Mouse (Mus musculus) regulatory T cell (primary cell): ENCODE data around the gene Rbm10.

Source experiments
- in situ Hi-C: fragments of 300-600 bp; cut with MboI, MseI; formaldehyde crosslinking; loops from one replicate; pipeline ENCODE4 v1.15.1; 2025; ENCODE audit warnings: high pct_unique_total_duplicates

The Rbm10 gene

DNA sequence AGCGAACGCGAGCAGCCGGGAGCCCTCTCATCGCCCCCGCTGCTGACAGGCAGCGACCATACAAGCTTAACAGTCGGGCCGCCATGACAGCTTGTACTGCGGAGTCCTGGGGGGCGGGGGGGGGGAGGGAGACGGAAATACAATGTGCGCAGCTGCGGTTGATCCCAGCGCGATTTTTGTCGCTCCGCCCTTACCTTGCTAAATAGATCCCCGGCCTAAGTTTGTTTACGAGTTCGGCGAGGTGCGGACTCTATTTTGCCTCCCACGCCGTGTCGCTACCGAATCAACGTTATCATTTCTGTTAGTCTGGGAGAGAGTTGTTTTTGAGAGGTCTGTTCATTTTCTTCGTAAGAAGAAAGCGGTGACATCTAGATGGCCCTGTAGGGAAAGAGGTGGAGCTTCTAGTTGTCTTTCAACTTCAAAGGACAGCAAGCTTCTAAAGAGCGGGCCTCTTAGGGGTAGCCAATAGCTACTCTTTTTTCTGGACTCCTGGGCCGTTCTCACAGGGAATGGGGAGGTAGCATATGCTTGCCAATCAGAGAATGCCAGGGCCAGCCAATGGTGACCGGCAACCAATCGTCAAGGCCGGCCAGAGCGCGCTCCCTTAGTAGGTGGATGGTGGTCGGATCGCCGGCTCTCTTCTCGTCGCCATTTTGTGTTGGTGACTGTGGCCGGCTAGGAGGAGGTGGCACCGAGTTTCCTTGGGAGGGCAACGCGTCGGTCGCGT lies at the start of gene Rbm10, which contains the start of gene Ndufb11:
Gene Rbm10, plus strand, starts transcription at position 328 of the 727 bp plus-strand sequence.
Gene Ndufb11, minus strand, starts transcription at position 444 of the 727 bp plus-strand sequence.
- in situ Hi-C loops = no loop called here

DNA sequence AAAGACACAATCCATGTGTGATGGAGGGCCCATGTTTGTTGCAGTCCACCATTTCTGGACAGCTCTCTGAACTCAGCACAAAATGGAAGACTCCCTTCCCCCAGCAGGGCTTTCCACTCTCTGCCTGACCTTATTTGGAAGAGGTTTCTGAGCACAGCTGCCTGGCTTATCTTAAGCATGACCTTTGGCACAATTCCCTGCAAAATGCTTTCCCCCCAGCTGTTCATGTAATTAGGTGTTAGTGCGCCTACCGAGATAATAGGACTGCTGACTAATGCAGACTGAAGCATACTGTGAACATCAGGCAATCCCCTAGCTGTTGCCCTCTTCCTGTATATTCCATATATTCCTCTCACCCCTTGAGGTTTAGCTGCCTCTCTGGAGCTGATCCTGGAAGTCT lies 46.3 kb upstream of the Rbm10 start:
- in situ Hi-C loops = loop anchor here (10.0 kb wide), 1 partner anchor 556 kb away; no protein-coding TSS in a partner anchor

DNA sequence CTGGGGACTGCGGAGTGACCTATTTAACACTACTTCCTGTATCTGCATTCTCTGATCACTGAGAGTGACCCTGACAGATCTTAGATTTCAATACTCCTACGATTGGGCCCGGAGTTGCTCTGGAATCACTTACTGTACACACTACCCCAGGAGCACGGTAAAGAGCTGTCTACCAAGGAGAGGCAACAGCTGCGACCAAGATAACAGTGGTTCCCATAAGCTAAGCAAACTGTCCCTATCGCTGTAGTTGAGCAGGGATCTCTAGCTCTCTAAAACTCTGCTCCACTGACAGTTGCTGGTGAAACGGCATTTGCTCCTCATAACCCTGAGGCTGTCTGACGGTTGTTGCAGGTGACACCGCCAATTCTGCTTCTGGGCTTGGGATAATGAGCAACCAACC lies 44.6 kb upstream of the Rbm10 start:
- in situ Hi-C loops = loop anchor here (10.0 kb wide), 1 partner anchor 558 kb away; no protein-coding TSS in a partner anchor

DNA sequence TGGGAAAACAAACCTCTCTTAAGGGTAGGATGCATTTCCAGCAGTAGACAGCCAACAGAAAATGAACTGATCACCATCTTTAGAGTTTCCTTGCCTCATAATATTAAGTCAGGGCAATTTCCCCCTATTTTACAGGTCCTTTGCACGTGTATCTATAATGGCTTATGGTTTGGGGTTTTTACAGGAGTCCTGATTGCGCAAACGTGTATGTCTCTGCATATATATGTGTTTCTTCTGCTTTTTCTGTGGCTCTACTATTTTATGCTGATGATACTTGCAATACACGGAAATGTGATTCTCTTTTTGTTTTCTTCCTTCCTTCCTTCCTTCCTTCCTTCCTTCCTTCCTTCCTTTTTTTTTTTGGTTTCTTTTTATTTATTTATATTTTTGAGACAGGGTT lies 43.4 kb upstream of the Rbm10 start:
- in situ Hi-C loops = loop anchor here (10.0 kb wide), 1 partner anchor 559 kb away; no protein-coding TSS in a partner anchor

DNA sequence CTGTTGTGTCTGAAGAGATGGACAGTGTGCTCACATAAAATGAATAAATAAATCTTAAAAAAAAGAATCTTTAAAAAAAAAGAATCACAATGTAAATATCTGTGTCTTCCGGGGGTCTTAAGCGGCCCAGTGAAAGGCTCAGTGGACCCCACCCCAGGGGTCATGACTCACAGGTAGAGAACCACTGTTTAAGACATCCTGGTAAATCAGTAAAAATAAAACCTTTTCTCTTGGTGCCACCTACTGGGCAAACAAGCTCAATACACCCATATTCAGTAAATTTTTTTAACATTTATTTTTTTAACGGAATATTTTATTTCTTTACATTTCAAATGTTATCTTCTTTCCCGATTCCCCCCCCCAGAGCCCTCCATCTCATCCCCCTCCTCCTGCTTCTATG lies 29.3 kb upstream of the Rbm10 start:
- in situ Hi-C loops = no loop called here

DNA sequence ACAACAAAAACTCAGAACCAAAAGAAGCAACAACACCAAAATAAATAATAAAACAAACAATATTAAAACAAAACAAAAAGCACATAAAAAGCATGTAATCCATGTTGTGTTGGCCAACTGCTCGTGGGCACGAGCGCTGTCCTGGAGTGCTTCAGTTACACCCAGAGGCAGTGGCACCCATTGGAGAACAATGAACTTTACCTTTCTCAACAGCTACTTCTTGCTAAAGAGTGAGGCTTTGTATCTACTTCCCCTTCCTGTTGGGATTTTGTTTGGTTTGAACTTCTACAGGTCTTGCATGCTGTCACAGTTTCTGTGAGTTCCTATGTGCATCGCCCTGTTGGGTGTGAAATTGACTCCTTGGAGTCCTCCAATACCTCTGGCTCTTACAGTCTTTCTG lies 8.8 kb upstream of the Rbm10 start:
- in situ Hi-C loops = no loop called here

DNA sequence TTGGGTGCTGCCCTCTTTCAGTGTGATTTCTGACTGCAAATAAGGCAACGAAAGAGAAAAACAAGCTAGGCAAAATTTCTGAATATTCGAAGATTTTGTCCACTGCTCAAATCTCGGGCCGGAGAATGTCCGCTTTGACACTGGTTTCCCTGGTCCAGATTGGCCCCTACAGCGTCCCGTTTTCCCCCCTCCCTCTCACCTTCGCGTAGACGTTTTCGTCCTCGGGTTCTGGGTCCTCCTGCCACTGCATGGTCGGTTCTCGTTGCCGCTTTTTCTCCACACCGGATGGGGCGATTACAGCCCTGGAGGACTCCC lies 485 bp upstream of the Rbm10 start:
- in situ Hi-C loops = no loop called here

DNA sequence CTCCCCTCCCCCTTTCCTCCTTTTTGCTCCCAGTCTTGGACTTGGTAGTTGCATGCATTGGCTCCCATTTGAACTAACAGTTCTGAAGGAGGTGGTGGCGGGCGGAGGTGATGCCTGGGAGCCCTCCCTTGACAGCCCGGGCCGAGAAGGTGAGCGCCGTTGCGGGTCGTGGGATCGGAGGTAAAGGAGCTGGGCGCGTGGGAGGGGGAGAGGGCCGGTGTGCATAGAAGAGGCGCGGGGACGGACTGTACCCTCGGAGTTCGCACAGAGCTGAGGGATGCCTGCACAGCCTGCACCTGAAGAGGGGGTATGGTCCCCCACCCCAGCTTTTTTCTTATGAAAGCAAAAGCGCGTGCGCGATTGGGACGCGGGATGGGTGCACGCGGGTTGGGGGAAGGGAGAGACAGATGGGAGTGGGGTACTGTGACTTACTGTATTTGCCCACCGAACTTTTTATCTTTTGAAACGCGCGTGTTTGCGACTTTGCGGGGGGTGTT lies 648 bp downstream of the Rbm10 start:
- in situ Hi-C loops = no loop called here

DNA sequence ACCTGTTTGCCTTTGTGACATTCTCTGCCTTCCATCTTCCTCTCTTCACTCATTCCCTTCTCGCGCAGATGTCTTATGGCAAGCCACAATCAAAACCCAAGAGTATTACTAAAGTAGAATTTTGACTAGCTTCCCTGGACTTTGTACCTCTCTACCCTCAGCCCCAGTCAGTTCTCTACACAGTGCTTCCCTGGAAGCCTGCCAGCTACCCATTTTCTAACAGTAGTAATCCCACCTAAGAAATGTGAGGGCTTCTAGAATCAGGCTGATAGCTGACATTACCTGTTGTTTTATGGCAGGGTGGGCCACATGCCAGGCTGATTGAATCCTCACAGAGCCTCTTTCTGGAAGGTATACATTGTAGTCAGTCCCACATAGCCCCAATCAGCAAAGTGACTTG lies 20.8 kb downstream of the Rbm10 start:
- in situ Hi-C loops = no loop called here

DNA sequence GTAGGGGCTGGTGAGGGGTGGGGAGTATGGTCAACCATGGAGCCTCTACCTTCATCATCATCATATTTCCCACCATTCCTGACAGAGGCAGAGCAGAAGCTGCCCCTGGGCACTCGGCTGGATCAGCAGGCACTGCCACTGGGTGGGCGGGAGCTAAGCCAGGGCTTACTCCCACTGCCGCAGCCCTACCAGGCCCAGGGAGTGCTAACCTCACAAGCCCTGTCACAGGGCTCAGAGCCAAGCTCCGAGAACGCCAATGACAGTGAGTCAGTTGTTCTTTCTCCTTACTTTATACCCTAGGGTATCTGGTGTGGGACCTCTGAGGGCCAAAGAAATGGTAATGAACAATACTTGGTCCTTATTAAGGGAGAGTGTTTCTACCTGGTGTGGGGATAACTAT lies 27.5 kb downstream of the Rbm10 start:
- in situ Hi-C loops = no loop called here

DNA sequence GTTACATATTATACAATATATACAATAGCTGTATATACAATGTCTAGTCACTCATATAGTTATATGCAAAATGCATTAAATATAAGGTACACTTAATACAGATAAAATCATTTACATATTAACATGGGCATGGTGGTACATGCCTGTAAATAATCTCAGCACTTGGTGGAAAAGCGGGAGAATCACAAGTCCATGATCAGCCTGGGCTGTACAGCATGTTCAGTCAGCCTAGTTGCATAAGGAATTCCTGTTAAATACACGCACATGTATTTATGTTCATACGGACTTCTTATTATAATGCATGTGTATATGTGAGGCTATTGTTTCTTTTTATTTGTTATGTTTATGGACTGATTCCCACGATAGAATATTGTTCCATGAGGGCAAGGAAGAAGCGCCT lies 40.3 kb downstream of the Rbm10 start:
- in situ Hi-C loops = no loop called here

DNA sequence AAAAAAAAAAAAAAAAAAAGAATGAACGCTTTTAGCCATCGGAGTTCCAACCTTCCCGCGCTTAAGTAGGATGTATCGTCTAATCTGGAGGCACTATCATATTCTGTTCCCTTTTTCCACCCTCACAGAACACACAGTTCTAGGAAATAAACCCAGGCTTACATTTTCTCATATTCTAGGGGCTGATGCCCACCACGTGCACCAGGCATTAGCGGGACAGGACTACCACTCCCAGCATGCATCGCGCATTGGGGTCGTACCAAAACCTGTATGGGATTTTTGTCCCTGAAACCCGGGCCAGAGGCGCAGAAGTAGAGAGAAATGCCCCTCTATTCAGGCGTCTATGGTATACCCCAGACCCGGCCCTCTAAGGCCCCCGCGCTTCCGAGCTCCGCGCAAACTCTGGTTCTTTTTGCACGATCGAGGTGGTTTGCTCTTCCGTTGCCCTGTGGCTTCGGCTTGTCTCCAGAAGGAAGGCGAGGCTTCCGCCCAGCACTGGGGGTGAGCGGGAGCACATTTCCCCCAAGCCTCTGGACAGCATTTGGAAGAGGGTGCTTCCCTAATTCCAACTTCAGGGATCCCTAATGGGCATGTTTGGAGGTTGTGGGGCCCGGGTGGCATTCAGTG lies 40.8 kb downstream of the Rbm10 start, which contains the start of gene Uba1:
Gene Uba1, plus strand, starts transcription at position 301 of the 627 bp plus-strand sequence.
- in situ Hi-C loops = no loop called here

DNA sequence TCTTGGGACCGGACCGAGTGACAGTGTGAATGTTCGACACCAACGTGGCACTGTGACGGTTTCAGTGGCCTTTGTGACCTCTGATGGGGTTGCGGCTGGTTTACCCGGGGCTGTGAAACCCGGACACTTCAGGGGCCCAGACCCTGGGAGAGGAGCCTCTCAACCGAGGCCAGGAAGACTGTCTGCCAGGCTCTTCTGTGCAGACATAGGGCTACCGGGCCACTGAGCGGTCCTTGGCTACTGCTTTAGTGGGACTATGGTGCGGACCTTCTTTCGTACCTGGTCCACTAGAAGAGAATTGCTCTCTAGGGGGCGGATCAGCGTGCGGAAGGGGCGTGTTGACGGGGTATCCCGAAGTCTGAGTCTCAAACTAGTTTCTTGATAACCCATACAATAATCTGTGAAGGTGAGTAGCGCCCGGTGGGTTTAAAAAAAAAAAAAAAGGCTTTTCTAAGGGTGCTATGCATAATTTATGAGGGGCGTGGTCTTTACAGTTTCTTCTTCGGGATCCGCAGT lies 41.6 kb downstream of the Rbm10 start:
- in situ Hi-C loops = no loop called here

DNA sequence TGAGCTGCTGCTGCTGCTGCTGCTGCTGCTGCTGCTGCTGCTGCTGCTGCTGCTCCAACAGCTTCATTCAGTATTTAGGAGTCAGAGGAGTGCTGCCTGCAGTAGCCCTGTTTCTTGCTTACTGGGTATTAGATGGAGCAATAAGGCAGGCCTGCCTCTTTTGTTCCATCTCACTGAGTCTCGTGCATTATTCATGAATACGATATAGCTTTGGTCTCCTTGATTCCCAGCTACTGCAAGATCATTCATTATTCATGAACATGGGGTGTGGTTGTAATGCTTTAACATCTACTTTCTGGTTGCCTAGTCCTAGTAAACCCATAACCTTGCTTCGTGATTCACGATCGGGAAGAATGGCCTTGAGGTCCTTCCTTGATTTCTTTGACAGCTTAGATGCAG lies 45.0 kb downstream of the Rbm10 start:
- in situ Hi-C loops = no loop called here

DNA sequence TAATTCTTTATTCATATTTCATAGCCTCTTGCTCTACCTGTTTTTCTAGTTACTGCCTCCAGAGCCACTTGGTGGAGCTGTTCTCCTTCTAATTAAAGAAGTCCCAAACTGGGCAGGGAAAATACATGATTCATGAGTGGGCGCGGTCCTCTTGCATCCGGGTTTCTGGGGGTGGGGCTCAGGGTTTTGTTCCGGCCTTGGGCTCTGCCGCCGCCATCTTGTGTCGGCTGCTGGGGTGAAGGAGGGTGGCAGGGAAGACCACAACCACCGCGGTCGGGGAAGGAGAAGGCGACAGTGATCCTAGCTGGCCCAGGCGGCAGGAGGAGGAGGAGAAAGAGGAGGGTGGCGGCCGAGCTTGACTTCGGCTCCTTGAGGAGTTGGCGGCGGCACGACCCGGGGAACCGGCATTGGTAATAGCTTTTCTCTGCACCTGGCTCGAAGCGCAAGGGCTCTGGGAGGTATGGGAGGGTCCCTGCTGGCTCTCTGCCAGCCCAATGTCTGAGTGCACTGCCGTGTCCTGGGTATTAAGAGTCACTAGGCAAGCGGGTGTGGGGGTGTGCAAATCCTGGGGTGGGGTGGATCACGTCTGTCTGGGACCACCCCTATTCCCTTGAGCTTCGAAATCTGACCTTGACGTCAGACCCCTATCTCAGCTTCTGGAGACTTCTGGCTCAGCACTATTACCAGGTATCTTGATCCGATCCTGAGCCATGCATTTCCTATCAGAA lies 45.6 kb downstream of the Rbm10 start:
- in situ Hi-C loops = no loop called here

DNA sequence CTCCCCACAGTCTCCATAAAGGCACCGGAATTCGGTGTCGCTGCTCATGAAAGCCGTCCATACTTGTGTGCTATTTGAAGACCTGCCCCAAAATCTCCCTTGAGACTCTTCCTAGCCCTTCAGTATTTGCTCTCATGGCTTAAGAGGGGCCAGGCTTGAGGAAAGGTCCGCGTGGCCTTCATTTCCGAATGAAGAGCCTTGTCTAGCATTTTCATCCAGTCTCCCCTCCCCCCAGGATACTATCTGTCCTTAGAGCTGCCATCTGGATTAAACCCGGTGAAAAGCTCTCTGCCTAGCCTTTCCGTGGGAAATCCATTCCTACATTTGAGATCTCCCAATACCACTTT lies 46.1 kb downstream of the Rbm10 start:
- in situ Hi-C loops = no loop called here

DNA sequence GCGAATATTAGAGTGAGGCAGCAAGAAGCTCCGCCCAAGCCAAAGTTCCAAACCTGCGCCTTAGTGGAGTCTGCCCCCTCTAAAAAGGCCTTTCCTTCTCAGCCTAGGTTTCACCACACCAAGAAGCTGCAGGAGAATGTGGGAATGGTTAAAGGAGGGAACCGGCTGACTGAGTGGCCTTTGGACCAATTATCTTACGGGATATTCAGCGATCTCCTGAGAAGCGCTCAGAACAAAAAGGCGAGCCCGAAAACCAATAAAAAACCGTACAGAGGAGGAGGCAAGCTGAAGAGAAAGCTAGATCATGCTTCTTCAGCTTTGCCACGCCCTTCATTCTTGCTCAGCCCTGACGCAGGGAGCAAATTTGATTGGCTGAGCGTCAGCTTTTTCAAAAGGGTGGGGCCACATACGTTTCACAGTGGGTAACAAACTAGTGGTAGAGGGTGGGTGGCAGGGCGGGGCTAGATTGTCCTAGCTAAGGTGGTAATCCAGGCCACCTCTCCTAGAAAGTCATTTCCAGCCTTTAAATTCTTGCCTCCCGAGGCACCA lies 70.3 kb downstream of the Rbm10 start, which contains the start of gene Cdk16:
Gene Cdk16, plus strand, starts transcription at position 436 of the 549 bp plus-strand sequence.
- in situ Hi-C loops = loop anchor here (10.0 kb wide), 1 partner anchor 107 kb away; the partner anchor contains the start of gene Araf

DNA sequence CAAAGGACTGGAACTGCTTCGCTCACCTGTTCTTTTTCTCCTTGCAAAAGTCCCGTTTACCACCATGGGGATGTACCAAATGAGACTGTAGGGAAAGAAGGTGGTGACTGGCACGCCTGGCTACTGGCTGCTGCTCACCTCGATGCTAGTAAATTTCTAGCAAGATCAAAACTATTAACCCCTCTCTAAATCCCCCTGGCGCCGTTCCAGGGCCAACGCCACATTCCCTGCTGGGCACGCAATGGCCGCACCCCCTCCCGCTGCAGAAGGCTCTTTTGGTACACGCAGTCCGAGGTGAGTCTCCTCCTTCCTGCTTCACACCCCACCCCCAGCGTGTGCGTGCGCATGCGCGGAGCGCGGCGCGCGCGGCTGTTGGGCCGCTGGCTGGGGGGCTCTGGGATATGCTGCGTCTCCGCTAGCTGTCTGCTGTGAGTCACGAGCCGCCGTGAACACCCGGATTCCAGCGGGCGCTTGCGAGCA lies 70.8 kb downstream of the Rbm10 start:
- in situ Hi-C loops = loop anchor here (10.0 kb wide), 1 partner anchor 107 kb away; the partner anchor contains the start of gene Araf

DNA sequence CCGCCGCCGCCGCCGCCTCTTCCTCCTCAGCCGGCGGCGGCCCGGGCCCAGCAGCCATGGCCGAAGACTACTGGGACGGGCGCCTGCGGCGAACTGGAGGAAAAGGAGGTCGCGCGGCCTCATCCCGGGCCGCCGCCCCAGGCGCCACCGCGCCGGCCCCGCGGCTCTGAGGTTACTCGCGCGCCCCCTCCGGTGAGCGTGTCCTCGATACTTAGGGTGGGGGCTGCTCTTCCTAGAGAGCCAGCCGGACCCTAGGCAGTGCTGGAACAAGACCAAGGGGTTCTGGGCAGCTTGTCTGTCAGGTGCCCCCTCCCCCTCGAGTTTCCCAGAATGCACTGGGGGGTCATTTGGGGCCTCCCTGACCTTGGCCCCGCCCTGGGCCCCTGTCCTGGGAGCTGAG lies 71.3 kb downstream of the Rbm10 start:
- in situ Hi-C loops = loop anchor here (10.0 kb wide), 1 partner anchor 106 kb away; the partner anchor contains the start of gene Araf

DNA sequence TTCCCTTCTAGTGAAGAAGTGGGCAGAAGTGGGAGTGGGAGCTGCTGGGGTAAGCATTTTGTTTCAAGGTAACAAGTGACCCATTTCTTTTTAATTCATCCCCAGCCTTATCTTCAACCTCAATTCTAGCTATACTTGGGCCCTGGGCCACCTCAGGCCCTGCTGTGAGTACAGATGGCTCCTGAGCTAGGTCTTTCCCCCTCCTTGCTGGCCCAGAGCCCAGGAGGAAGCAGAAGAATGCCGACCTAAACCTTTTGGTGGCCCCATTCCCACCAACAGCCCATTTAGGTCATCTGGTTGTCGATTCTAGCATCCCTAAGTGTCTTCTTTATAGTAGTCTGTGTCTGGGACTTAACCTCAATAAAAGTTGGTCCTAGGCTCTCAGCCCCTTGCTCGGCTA lies 74.3 kb downstream of the Rbm10 start:
- in situ Hi-C loops = no loop called here

DNA sequence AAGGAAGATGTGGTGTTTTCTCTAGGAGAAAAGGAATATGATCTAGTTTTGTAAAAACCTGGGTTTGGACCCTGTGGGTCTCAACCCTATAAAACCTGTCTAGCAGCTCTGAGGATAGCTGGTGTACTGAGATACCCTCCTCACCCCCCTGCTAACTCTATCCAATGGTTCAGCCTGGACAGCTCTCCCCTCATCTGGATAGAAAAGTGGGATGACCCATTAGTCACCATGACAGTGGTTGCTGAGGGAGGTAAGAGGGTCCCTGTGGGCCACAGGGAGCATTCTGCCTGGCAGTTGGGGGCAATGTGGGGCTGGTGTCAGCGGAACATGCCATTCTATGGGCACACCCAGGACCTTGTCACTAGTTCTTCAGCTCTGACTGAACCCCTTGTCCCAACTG lies 75.3 kb downstream of the Rbm10 start:
- in situ Hi-C loops = no loop called here

DNA sequence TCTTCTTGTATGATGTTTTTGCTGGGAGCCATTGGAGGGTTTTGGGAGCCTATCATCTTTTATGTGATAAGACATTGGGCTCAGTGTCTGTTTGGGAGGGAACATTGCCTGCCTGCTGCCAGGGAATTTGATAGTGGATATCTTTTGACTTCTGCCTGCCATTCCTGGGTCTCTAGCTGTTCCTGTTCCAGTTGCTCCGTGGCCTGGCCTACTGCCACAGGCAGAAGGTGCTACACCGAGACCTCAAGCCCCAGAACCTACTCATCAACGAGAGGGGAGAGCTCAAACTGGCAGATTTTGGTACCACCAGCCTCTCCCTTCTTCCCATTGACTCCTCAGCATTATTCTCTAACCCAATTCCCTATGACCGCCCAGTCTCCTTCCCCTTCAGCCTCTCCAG lies 78.5 kb downstream of the Rbm10 start:
- in situ Hi-C loops = no loop called here
